Mouse (Mus musculus) left cerebral cortex, postnatal 36 days (tissue): ENCODE data around the gene Cnot6. TPM values are rescaled to one million over a fixed set of nuclear protein-coding genes. Genes with fewer than 3 reads are reported as not detected.

ENCODE experiments used
- DNase-seq, 2 experiments: peaks; one replicate each; pipeline ENCODE4 v3.0.0; 2021 to 2022; ENCODE audit warnings: low spot score in 2 of 2, mixed read lengths in 1 of 2
- intact Hi-C: fragments of 180-260 bp; cut with DNase I; formaldehyde crosslinking; loops from one replicate; pipeline ENCODE4 v1.15.1; 2025
- total RNA-seq, 2 experiments: library from RNA; stranded (reverse); gene quantifications; 2 replicates each; pipeline ENCODE4 v1.2.3; 2021

The Cnot6 gene
- total RNA-seq, 2 experiments from 2014 or later = 44.3 to 55.0 TPM

GRCm38 (mm10) chr11:49662292-49662780 is 50.2 kb downstream of the Cnot6 start:
- intact Hi-C loops = no loop called here
- DNase-seq = no peak

- intact Hi-C loops = no loop called here
- DNase-seq = no peak
These were observed 53.1 kb downstream of the Cnot6 start for GRCm38 (mm10) chr11:49659470-49659799.

GRCm38 (mm10) chr11:49658791-49659469 is 53.6 kb downstream of the Cnot6 start:
- intact Hi-C loops = no loop called here
- DNase-seq = no peak

GRCm38 (mm10) chr11:49658065-49658464 is 54.5 kb downstream of the Cnot6 start:
- intact Hi-C loops = no loop called here
- DNase-seq = no peak

GRCm38 (mm10) chr11:49655501-49655900 is 57.0 kb downstream of the Cnot6 start:
- DNase-seq = no peak
- intact Hi-C loops = no loop called here

GRCm38 (mm10) chr11:49654651-49655050 is 57.9 kb downstream of the Cnot6 start:
- intact Hi-C loops = loop anchor here (5.0 kb wide), 2 partner anchors 58 to 193 kb away; partner anchors contain the start of genes Cnot6 and Mapk9

GRCm38 (mm10) chr11:49653079-49653408 is 59.5 kb downstream of the Cnot6 start:
- DNase-seq = no peak
- intact Hi-C loops = loop anchor here (5.0 kb wide), 2 partner anchors 59 to 194 kb away; partner anchors contain the start of genes Cnot6 and Mapk9

More at GRCm38 (mm10) chr11:49654651-49655050, 57.9 kb downstream of the Cnot6 start:
- DNase-seq = no peak

- intact Hi-C loops = loop anchor here (5.0 kb wide), 2 partner anchors 60 to 195 kb away; partner anchors contain the start of genes Cnot6 and Mapk9
- DNase-seq = peak; percentile 74 to 86
These were observed 60.0 kb downstream of the Cnot6 start for GRCm38 (mm10) chr11:49652401-49653078.

GRCm38 (mm10) chr11:49651762-49652322 is 60.7 kb downstream of the Cnot6 start:
- no peak for DNase-seq
- intact Hi-C loops = loop anchor here (5.0 kb wide), 2 partner anchors 60 to 195 kb away; partner anchors contain the start of genes Cnot6 and Mapk9

GRCm38 (mm10) chr11:49650994-49651761 is 61.3 kb downstream of the Cnot6 start:
- intact Hi-C loops = loop anchor here (5.0 kb wide), 2 partner anchors 61 to 196 kb away; partner anchors contain the start of genes Cnot6 and Mapk9
- peak; percentile 57 to 60 for DNase-seq

GRCm38 (mm10) chr11:49650113-49650993 is 62.2 kb downstream of the Cnot6 start:
- no peak for DNase-seq
- intact Hi-C loops = loop anchor here (5.0 kb wide), 2 partner anchors 62 to 197 kb away; partner anchors contain the start of genes Cnot6 and Mapk9

GRCm38 (mm10) chr11:49645677-49646076 is 66.8 kb downstream of the Cnot6 start:
- DNase-seq = no peak
- intact Hi-C loops = no loop called here

GRCm38 (mm10) chr11:49636449-49636848 is 76.1 kb downstream of the Cnot6 start:
- intact Hi-C loops = no loop called here
- no peak for DNase-seq

GRCm38 (mm10) chr11:49635671-49636070 is 76.9 kb downstream of the Cnot6 start:
- no peak for DNase-seq
- intact Hi-C loops = no loop called here

- intact Hi-C loops = no loop called here
- DNase-seq = no peak
These were observed 78.4 kb downstream of the Cnot6 start for GRCm38 (mm10) chr11:49634101-49634500.

- DNase-seq = no peak
- intact Hi-C loops = no loop called here
These were observed 80.3 kb downstream of the Cnot6 start for GRCm38 (mm10) chr11:49632256-49632655.

GRCm38 (mm10) chr11:49631154-49631553 is 81.4 kb downstream of the Cnot6 start:
- DNase-seq = no peak
- intact Hi-C loops = no loop called here

GRCm38 (mm10) chr11:49626748-49627147 is 85.8 kb downstream of the Cnot6 start:
- intact Hi-C loops = no loop called here
- no peak for DNase-seq

GRCm38 (mm10) chr11:49625863-49626262 is 86.7 kb downstream of the Cnot6 start:
- intact Hi-C loops = no loop called here
- no peak for DNase-seq
